Mouse (Mus musculus): Measurements from ENCODE around the gene Mag. TPM values are rescaled to one million over a fixed set of nuclear protein-coding genes. Genes with fewer than 3 reads are reported as not detected.

The Mag gene
- polyA plus RNA-seq, 1 experiment: 3.7 TPM

GRCm38 (mm10) chr7:30892515-30892914 lies 22.2 kb downstream of the Mag start:
- TF ChIP-seq POLR2A (IDR thresholded peaks at IDR 0.05; ENCODE audit: borderline replicate concordance, low read depth, low read length) (no peak), CTCF (IDR thresholded peaks at IDR 0.05; ENCODE audit: low read depth, low read length) (no peak)
- H3K27ac ChIP-seq (ENCODE audit: insufficient read depth, low read depth, low read length): no peak overlapping the region
- H3K4me1 ChIP-seq (ENCODE audit: control insufficient read depth, insufficient read depth, low read length): peaks cover 4% of the 10 kb centered on the region
- H3K4me3 ChIP-seq (ENCODE audit: insufficient read depth, low read length): no peak overlapping the region

- Histone ChIP-seq H3K4me3 (ENCODE audit: insufficient read depth, low read length) (no peak overlapping the region), H3K4me1 (ENCODE audit: control insufficient read depth, insufficient read depth, low read length) (no peaks in the 10 kb centered on the region), H3K27ac (ENCODE audit: insufficient read depth, low read depth, low read length) (no peak overlapping the region)
- TF ChIP-seq CTCF (IDR thresholded peaks at IDR 0.05; ENCODE audit: low read depth, low read length): no peak
- no peak for TF ChIP-seq POLR2A (IDR thresholded peaks at IDR 0.05; ENCODE audit: borderline replicate concordance, low read depth, low read length)
Observed at GRCm38 (mm10) chr7:30891746-30892145, 22.9 kb downstream of the Mag start.

- Histone ChIP-seq H3K4me1 (ENCODE audit: control insufficient read depth, insufficient read depth, low read length) (no peaks in the 10 kb centered on the region), H3K4me3 (ENCODE audit: insufficient read depth, low read length) (no peak overlapping the region), H3K27ac (ENCODE audit: insufficient read depth, low read depth, low read length) (no peak overlapping the region)
- TF ChIP-seq CTCF (IDR thresholded peaks at IDR 0.05; ENCODE audit: low read depth, low read length) (no peak), POLR2A (IDR thresholded peaks at IDR 0.05; ENCODE audit: borderline replicate concordance, low read depth, low read length) (no peak)
Observed at GRCm38 (mm10) chr7:30890681-30891080, 24.0 kb downstream of the Mag start.

GRCm38 (mm10) chr7:30888786-30889185 lies 25.9 kb downstream of the Mag start:
- Histone ChIP-seq H3K4me1 (ENCODE audit: control insufficient read depth, insufficient read depth, low read length) (no peaks in the 10 kb centered on the region), H3K27ac (ENCODE audit: insufficient read depth, low read depth, low read length) (no peak overlapping the region), H3K4me3 (ENCODE audit: insufficient read depth, low read length) (no peak overlapping the region)
- no peak for TF ChIP-seq POLR2A (IDR thresholded peaks at IDR 0.05; ENCODE audit: borderline replicate concordance, low read depth, low read length)

- H3K4me1 ChIP-seq (ENCODE audit: control insufficient read depth, insufficient read depth, low read length): no peaks in the 10 kb centered on the region
- H3K27ac ChIP-seq (ENCODE audit: insufficient read depth, low read depth, low read length): no peak overlapping the region
- H3K4me3 ChIP-seq (ENCODE audit: insufficient read depth, low read length): no peak overlapping the region
- no peak for TF ChIP-seq CTCF (IDR thresholded peaks at IDR 0.05; ENCODE audit: low read depth, low read length)
- TF ChIP-seq POLR2A (IDR thresholded peaks at IDR 0.05; ENCODE audit: borderline replicate concordance, low read depth, low read length): no peak
Observed at GRCm38 (mm10) chr7:30887568-30888188, 27.0 kb downstream of the Mag start.

GRCm38 (mm10) chr7:30886852-30887251 lies 27.8 kb downstream of the Mag start:
- H3K4me1 ChIP-seq (ENCODE audit: control insufficient read depth, insufficient read depth, low read length): no peaks in the 10 kb centered on the region
- no peak overlapping the region for H3K27ac ChIP-seq (ENCODE audit: insufficient read depth, low read depth, low read length)
- H3K4me3 ChIP-seq (ENCODE audit: insufficient read depth, low read length): no peak overlapping the region
- TF ChIP-seq POLR2A (IDR thresholded peaks at IDR 0.05; ENCODE audit: borderline replicate concordance, low read depth, low read length) (no peak), CTCF (IDR thresholded peaks at IDR 0.05; ENCODE audit: low read depth, low read length) (no peak)

- Histone ChIP-seq H3K4me1 (ENCODE audit: control insufficient read depth, insufficient read depth, low read length) (peaks cover 3% of the 10 kb centered on the region; the same call in 1 of the 2 replicates), H3K27ac (ENCODE audit: insufficient read depth, low read depth, low read length) (no peak overlapping the region), H3K4me3 (ENCODE audit: insufficient read depth, low read length) (no peak overlapping the region)
- no peak for TF ChIP-seq CTCF (IDR thresholded peaks at IDR 0.05; ENCODE audit: low read depth, low read length)
- no peak for TF ChIP-seq POLR2A (IDR thresholded peaks at IDR 0.05; ENCODE audit: borderline replicate concordance, low read depth, low read length)
Observed at GRCm38 (mm10) chr7:30884047-30884446, 30.6 kb downstream of the Mag start.

- TF ChIP-seq POLR2A (IDR thresholded peaks at IDR 0.05; ENCODE audit: borderline replicate concordance, low read depth, low read length): no peak
- TF ChIP-seq CTCF (IDR thresholded peaks at IDR 0.05; ENCODE audit: low read depth, low read length): no peak
- no peak overlapping the region for H3K27ac ChIP-seq (ENCODE audit: insufficient read depth, low read depth, low read length)
- H3K4me3 ChIP-seq (ENCODE audit: insufficient read depth, low read length): no peak overlapping the region
- peaks cover 15% of the 10 kb centered on the region for H3K4me1 ChIP-seq (ENCODE audit: control insufficient read depth, insufficient read depth, low read length)
Observed at GRCm38 (mm10) chr7:30881367-30881766, 33.3 kb downstream of the Mag start.

GRCm38 (mm10) chr7:30880176-30880575 lies 34.5 kb downstream of the Mag start, which contains the start of gene Cd22:
Cd22 (minus strand) TSS chr7:30880342.
- H3K4me1 ChIP-seq (ENCODE audit: control insufficient read depth, insufficient read depth, low read length): peaks cover 15% of the 10 kb centered on the region
- H3K4me3 ChIP-seq (ENCODE audit: insufficient read depth, low read length): no peak within 1 kb of the TSS
- H3K27ac ChIP-seq (ENCODE audit: insufficient read depth, low read depth, low read length): no peak within 1 kb of the TSS
- TF ChIP-seq CTCF (IDR thresholded peaks at IDR 0.05; ENCODE audit: low read depth, low read length) (no peak), POLR2A (IDR thresholded peaks at IDR 0.05; ENCODE audit: borderline replicate concordance, low read depth, low read length) (no peak)

GRCm38 (mm10) chr7:30878950-30879349 lies 35.7 kb downstream of the Mag start:
- no peak overlapping the region for H3K27ac ChIP-seq (ENCODE audit: insufficient read depth, low read depth, low read length)
- H3K4me3 ChIP-seq (ENCODE audit: insufficient read depth, low read length): no peak overlapping the region
- peaks cover 15% of the 10 kb centered on the region for H3K4me1 ChIP-seq (ENCODE audit: control insufficient read depth, insufficient read depth, low read length)
- TF ChIP-seq CTCF (IDR thresholded peaks at IDR 0.05; ENCODE audit: low read depth, low read length) (no peak), POLR2A (IDR thresholded peaks at IDR 0.05; ENCODE audit: borderline replicate concordance, low read depth, low read length) (no peak)
